Mouse (Mus musculus): ENCODE measurements around the gene Amigo1.

The Amigo1 gene

GRCm38 (mm10) chr3:108186098-108187047 is at the start of gene Amigo1:
Gene Amigo1, plus strand, starts transcription at chr3:108186335.
- peak; percentile 69 for DNase-seq (ENCODE audit: low spot score)

GRCm38 (mm10) chr3:108139113-108139512 is 47.0 kb upstream of the Amigo1 start:
- DNase-seq (ENCODE audit: low spot score) = no peak

- DNase-seq (ENCODE audit: low spot score) = no peak
Measured at GRCm38 (mm10) chr3:108140786-108141185, 45.3 kb upstream of the Amigo1 start.

- DNase-seq (ENCODE audit: low spot score) = peak; percentile 92
Measured at GRCm38 (mm10) chr3:108145534-108146445, 40.3 kb upstream of the Amigo1 start, which contains the start of gene Gnai3. Gene Gnai3, minus strand, starts transcription at chr3:108146146.

- DNase-seq (ENCODE audit: low spot score) = no peak
Measured at GRCm38 (mm10) chr3:108146671-108147070, 39.5 kb upstream of the Amigo1 start.

GRCm38 (mm10) chr3:108147386-108148235 is 38.5 kb upstream of the Amigo1 start:
- DNase-seq (ENCODE audit: low spot score) = peak; percentile 93

GRCm38 (mm10) chr3:108152290-108152689 is 33.8 kb upstream of the Amigo1 start:
- DNase-seq (ENCODE audit: low spot score) = no peak

GRCm38 (mm10) chr3:108154656-108155055 is 31.5 kb upstream of the Amigo1 start, which contains the start of gene Gpr61:
Gene Gpr61, minus strand, starts transcription at chr3:108154882.
- DNase-seq (ENCODE audit: low spot score) = no peak

GRCm38 (mm10) chr3:108158383-108159037 is 27.6 kb upstream of the Amigo1 start:
- no peak for DNase-seq (ENCODE audit: low spot score)

GRCm38 (mm10) chr3:108164091-108164490 is 22.0 kb upstream of the Amigo1 start:
- DNase-seq (ENCODE audit: low spot score) = no peak

- peak; percentile 95 for DNase-seq (ENCODE audit: low spot score)
Measured at GRCm38 (mm10) chr3:108164807-108165206, 21.3 kb upstream of the Amigo1 start.

- no peak for DNase-seq (ENCODE audit: low spot score)
Measured at GRCm38 (mm10) chr3:108165532-108166315, 20.4 kb upstream of the Amigo1 start.

- peak; percentile 84 for DNase-seq (ENCODE audit: low spot score)
Measured at GRCm38 (mm10) chr3:108166486-108167211, 19.5 kb upstream of the Amigo1 start.

GRCm38 (mm10) chr3:108167499-108167898 is 18.6 kb upstream of the Amigo1 start:
- DNase-seq (ENCODE audit: low spot score) = no peak

- DNase-seq (ENCODE audit: low spot score) = peak; percentile 64
Measured at GRCm38 (mm10) chr3:108169199-108169598, 16.9 kb upstream of the Amigo1 start.

- peak; percentile 65 for DNase-seq (ENCODE audit: low spot score)
Measured at GRCm38 (mm10) chr3:108174672-108175531, 11.2 kb upstream of the Amigo1 start.

GRCm38 (mm10) chr3:108178756-108179715 is 7.1 kb upstream of the Amigo1 start:
- no peak for DNase-seq (ENCODE audit: low spot score)

All from retina, embryonic 14.5 days (tissue).